Mouse (Mus musculus) c-Kit-positive CD71-positive TER-119-negative erythroid progenitor cells, embryonic 14.5 days (primary cell): ENCODE data around the gene Tcf7l2.
A peak's percentile ranks its signal among the peaks of the same experiment; 100 is the strongest.

ENCODE experiments used
- DNase-seq: peaks from one replicate; pipeline ENCODE4 v3.0.0-alpha.2; 2013; ENCODE audit warnings: low read depth

The Tcf7l2 gene

DNA sequence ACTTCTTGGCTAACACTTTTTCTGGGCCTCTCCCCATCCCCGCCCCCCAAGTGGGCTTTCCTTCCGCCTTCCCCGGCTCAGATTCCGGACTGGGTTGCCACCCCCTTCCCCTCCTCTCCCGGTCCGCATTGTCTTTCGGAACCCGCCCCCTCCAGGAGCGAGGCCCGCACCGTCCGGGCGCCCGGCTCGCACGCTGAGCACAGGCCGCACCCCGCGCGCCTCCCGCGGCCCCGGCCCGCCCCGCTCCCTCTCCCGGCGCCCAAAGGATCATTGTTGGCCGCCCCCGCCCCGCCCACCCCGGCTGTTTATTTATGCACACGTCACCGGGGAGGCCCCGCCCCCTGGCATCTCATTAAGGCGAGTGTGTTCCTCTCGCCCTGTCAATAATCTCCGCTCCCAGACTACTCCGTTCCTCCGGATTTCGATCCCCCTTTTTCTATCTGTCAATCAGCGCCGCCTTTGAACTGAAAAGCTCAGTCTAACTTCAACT, at the start of gene Tcf7l2:
TSS of gene Tcf7l2 (plus strand) at position 382 of the 490 bp plus-strand sequence.
- peak; percentile 84 for DNase-seq

- no peak for DNase-seq
Measured at GRCm38 (mm10) chr19:55694651-55695050, 47.0 kb upstream of the Tcf7l2 start.

- DNase-seq = no peak
Measured at GRCm38 (mm10) chr19:55695418-55695817, 46.2 kb upstream of the Tcf7l2 start.

DNA sequence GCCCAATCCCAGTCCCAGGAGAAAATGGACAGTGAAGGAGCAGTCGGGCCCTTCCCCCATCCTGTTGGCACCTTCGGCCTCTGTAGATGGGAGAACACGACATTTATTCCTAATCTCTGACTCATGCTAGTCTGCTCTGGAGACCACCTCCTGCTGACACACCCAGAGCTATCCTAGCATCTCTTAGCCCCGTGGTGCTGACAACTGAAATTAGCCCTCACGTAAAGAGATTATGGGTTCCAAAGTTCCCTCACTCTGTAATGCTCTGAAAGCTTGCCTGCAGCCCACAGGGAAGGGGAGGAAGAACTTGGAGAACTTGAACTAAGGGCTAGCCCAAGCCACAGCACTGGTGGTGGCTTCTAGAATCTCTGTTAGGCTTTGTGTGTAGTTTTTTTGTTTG, 42.7 kb upstream of the Tcf7l2 start:
- no peak for DNase-seq

DNA sequence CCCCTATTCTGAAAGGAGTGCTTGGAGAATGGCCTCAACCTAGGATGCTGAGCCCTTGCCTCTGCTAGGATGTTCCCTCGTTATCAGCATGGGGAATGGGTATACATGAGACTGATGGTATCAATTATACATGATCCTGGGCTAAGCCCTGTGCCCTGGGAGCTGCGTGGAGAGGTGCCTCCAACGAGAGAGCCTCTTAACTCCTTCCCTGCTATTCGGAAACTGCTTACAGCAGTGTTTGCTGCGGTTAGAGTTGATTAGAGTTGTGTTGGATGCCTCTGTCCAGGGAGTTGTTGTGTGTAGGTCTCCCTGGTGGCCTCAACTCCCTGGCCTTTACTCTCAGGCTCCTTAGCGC, 41.4 kb upstream of the Tcf7l2 start:
- no peak for DNase-seq

- no peak for DNase-seq
Measured at GRCm38 (mm10) chr19:55700569-55701282, 40.9 kb upstream of the Tcf7l2 start.

DNA sequence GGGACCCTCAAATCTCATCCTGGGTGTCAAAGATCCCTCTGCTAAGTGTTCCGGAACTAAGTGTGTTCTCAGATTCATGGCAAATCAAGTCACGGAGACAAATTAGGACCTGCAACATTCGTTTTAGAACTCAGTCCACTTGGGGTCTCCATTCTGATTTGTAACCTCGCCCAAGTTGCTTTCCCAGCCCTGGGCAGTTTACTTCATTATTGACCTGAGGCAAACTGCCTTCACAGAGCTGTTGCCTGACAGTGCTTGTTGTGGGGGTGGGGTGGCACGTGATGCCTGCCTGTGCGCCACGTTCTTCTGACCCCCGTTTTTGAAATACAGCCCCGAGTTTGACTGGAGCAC, 40.4 kb upstream of the Tcf7l2 start:
- DNase-seq = no peak

GRCm38 (mm10) chr19:55702081-55702480, 39.5 kb upstream of the Tcf7l2 start:
- no peak for DNase-seq

- DNase-seq = no peak
Measured at GRCm38 (mm10) chr19:55702716-55703115, 38.9 kb upstream of the Tcf7l2 start.

DNA sequence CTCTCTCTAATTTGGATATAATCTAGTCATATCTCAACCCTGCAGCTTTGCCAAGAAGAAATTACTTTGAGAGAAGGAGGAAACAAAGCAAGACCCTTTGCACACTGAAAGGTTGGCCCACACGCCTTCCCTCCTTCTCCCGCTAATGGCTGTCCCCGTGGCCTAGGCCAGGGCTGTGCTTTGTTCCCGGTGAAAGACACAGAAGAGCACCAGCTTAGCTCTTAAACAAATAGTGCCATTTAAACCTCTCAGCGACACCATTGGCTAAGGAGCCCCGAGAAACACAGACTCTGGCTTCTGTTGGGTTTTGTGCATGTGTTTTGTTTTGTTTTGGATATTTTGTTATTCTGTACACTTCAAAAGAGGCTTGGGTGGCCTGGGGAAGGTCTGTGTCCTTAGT, 37.5 kb upstream of the Tcf7l2 start:
- no peak for DNase-seq

- no peak for DNase-seq
Measured at GRCm38 (mm10) chr19:55706300-55706699, 35.3 kb upstream of the Tcf7l2 start.

GRCm38 (mm10) chr19:55706806-55707205, 34.8 kb upstream of the Tcf7l2 start:
- DNase-seq = no peak

GRCm38 (mm10) chr19:55708031-55708554, 33.5 kb upstream of the Tcf7l2 start:
- DNase-seq = no peak

DNA sequence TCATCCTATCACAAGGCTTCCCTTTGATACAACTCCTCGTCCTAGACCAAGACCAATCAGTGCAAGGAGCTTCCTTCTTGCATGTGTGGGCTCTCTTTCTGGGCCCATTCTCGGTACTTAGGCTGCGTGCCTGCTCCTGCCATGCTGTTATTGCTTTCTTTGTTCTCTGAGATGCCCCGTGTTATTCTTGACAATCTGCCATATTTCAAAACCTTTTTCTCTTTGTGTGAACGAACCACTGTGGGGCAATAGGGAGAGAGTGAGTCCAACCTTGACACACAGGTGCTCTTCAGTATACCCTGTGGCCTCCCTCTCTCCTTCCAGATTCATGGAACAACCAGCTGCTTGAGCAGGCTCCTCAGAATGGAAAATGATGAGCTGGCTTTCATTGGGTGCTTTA, 30.8 kb upstream of the Tcf7l2 start:
- DNase-seq = no peak

GRCm38 (mm10) chr19:55711701-55712100, 29.9 kb upstream of the Tcf7l2 start:
- DNase-seq = no peak

DNA sequence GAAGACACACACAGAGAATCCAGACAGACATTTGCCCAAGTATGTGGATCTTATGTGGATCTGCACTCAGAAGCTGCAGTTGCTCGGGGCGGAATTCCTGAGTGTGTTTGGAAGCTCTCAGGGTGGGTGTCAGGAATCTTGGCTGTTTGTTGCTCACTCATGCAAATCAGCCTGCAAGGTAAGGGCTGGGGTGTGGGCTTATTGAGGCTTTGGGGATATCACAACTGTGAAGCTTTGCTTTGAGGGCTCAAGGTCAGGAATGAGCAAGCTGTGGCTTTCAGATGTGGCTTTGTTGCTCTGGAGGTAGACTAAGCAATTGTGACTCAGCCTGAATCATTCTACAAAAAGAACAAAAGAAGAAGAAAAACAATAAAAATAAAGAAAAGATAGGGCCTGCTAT, 28.9 kb upstream of the Tcf7l2 start:
- DNase-seq = no peak

DNA sequence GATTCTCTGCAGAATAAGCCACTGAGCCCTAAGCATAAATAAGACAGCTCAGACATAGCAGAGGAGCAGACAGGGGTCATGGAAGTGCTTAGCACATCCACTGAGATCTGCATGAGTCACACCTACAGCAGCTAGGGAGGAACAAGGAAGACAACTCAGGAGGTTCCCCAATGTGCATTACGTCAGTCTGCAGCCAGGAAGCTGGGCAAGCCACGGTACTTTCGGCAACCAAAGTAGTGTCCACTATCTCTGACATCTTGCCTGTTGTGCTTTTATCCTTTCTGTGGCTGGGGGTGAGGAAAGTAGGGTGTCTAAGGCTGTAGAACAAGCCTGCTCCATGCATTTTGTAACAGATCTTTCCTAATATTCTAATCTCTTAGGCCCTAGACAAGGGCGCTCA, 27.6 kb upstream of the Tcf7l2 start:
- no peak for DNase-seq

GRCm38 (mm10) chr19:55714665-55715064, 27.0 kb upstream of the Tcf7l2 start:
- DNase-seq = no peak

DNA sequence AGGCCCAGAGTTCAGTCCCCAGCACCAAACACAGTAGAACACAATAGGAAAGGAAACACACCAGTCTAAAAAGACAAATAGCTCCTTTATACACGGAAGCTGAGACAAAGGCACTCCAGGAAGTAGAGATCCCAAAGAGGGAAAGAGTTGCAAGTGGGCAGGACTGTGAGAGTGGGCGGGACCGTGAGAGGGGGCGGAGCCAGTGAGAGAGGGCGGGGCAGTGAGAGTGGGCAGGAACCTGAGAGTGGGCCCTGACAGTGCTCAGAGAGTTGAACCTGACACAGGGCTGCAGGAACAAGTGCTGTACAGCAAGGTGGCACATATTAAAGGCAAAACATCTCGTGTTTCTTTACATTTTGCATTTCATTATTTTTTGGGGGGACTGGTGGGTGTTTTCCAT, 22.5 kb upstream of the Tcf7l2 start:
- DNase-seq = no peak

DNA sequence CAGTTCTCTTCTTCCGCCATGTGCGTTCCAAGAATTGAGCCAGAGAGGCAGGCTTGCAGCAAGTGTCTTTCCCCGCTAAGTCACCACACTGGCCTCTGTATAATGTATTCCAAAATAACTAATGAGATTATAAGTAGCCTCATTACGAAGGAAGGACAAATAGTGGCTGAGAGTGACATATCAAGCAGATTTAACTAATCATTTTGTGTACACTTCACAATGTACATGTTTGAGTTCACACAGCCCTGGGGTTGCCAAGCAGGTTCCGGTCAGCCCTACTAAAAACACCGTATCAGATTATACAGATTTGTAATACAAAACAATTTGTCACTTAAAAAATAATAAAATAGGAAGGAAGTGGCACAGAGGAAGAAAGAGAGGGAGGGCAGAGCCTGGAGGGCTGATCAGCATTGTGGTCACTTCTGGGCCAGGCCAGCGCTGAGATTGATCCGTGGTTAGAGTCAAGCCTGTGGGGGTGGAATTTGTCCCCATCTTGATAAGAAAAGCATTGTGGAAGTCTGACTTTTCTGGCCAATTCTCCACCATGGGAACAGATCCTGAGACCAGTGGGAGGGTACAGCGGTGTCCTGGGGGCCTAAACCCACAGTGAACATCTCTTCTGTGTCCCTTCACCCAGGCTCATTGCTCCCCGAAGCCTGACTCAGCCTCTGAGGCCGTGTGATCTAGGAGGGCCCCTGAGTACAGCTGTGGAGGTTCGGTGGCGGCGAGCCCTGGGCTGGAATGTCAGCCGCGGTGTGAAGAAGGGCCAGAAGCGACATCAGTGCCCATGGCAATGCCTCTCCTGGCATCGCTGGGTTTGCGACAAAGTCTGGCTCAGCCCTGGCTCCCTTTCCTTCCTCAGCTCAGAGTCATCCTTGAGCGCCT, 21.9 kb upstream of the Tcf7l2 start:
- DNase-seq = no peak

DNA sequence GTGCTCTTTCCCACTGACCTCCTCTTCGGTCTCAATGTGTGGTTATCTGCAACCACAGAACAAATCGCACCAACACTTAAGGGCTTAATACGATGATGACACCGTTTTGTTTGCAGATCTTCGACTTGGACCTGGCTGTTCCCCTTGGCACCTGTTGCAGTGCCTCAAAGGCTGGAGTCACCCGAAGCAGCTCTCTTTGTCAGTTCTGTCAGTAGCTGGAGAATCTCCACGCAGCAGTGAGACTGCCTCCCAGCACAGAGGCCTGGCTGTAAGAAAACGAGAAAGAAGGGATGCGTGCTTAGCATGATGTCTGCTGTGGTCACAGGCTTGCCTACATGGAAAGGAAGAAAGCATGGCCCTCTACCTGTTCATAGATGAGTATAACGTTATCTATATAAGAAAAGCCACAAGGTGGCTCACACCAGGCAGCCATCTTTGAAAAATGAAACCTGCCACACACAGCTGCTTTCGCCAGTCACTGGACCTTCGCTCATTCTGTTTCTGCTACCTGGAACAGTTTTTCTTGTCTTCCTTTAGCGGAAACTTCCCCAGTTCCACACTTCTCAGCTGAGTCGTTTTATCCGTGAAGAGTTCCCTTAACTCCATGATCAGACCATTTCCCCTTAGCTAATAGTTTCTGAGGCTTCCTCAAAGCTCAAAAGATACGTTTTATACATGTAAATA, 21.1 kb upstream of the Tcf7l2 start:
- no peak for DNase-seq

DNA sequence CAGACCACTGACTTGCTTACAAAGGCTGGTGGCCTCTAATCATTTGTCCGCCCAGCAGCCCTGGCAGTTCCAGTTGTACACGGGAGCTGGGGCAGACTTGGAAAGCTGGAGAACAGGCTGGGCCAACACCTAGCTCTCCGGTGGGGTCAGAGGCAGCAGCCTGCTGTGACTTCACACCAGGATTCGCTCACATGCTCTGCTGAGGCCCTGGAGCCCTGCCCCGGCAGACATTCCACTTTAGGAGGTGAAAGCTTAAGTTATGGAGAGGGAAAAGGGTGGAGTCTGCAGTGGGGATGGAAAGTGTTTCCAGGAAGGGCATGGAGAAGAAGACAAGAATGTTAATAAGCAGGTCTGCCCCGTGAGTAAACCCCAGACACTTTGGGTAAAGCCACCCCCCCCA, 19.2 kb upstream of the Tcf7l2 start:
- DNase-seq = no peak

DNA sequence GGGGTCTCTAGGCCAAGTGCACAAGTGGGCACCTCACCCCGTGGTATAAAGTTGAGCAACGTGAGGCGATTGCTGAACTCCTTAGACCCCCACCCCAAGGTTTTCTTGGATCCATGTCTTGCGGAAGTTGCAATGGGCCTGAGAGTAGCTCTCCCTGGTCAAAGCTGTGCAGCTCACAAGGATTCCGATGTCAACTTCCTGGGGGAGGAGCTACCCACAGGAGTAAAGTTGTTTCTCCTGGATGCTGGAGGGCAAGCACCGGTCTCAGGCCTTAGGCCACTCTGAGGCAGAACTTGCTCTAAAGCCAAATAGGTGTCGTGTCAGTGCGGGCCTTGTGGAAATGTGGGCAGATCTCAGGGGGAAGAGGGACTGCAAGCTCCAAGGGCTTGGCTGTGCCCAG, 12.2 kb upstream of the Tcf7l2 start:
- no peak for DNase-seq
